Mouse (Mus musculus): ENCODE measurements around the gene Fam120a. TPM values are rescaled to one million over a fixed set of nuclear protein-coding genes. Genes with fewer than 3 reads are reported as not detected.

The Fam120a gene
- polyA plus RNA-seq, 1 experiment: 120 TPM

DNA sequence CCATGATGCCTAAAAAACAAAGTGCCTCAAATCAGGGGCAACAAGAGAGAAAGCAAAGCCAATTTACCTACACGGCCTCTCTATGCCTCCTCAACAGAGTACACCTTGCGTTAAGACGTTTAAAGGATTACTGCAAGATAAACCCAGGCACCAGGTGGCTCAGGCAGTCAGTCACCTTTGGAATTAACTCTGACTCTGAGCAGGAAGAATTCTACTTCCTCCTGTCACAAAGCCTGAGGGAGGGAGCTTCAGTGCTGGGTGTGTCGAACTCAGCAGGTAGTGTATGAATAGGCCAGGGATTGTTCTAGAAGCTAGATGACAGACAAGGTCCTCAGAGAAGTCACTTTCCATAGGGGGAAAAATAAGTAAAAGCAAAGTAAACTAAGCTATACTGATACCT is 9.2 kb downstream of the Fam120a start:
- 71% methylated on average over 4 of the region's 4 CpGs for WGBS
- TF ChIP-seq CTCF (IDR thresholded peaks at IDR 0.05; ENCODE audit: borderline replicate concordance, control insufficient read depth, extremely low read depth, insufficient read depth, low read length, poor library complexity) (no peak), POLR2A (IDR thresholded peaks at IDR 0.05; ENCODE audit: control insufficient read depth, extremely low read depth, insufficient read depth, low read length, poor library complexity) (no peak)
- no peaks in the 10 kb centered on the region for H3K36me3 ChIP-seq (ENCODE audit: control insufficient read depth, insufficient read depth, low read length)
- H3K27me3 ChIP-seq (ENCODE audit: control insufficient read depth, insufficient read depth, low read length): no peaks in the 10 kb centered on the region
- H3K4me3 ChIP-seq (ENCODE audit: control insufficient read depth, insufficient read depth, low read length): no peak overlapping the region
- peaks cover 10% of the 10 kb centered on the region for H3K4me1 ChIP-seq (replicated peaks; ENCODE audit: control insufficient read depth, insufficient read depth, low read length)
- no peak overlapping the region for H3K27ac ChIP-seq (ENCODE audit: control insufficient read depth, insufficient read depth, low read length)
- DNase-seq: no peak

DNA sequence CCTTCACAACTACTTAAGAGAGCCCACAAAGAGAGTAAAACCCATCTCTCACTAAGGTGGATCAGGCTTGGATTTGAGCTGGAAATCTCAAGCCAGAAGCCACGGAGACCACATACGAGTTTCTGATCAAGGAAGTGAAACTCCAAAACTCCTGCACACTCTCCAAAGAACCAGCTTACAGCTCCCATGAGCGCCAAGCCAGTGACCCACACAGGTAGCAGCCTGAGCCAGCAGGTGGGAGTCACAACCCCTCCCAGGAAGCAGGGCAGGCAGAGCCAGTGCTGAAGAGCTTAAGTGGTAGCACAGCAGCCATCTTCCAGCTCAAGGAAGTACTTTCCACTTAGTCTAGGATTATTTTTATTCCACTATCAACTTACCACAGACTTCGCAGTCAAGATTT is 13.0 kb downstream of the Fam120a start:
- Histone ChIP-seq H3K4me3 (ENCODE audit: control insufficient read depth, insufficient read depth, low read length) (no peak overlapping the region), H3K27me3 (ENCODE audit: control insufficient read depth, insufficient read depth, low read length) (no peaks in the 10 kb centered on the region), H3K4me1 (replicated peaks; ENCODE audit: control insufficient read depth, insufficient read depth, low read length) (peaks cover 6% of the 10 kb centered on the region; the same call in 1 of the 2 replicates), H3K36me3 (ENCODE audit: control insufficient read depth, insufficient read depth, low read length) (no peaks in the 10 kb centered on the region), H3K27ac (ENCODE audit: control insufficient read depth, insufficient read depth, low read length) (no peak overlapping the region)
- DNase-seq: no peak
- WGBS: 90% methylated on average over 4 of the region's 4 CpGs
- TF ChIP-seq CTCF (IDR thresholded peaks at IDR 0.05; ENCODE audit: borderline replicate concordance, control insufficient read depth, extremely low read depth, insufficient read depth, low read length, poor library complexity) (no peak), POLR2A (IDR thresholded peaks at IDR 0.05; ENCODE audit: control insufficient read depth, extremely low read depth, insufficient read depth, low read length, poor library complexity) (no peak)

DNA sequence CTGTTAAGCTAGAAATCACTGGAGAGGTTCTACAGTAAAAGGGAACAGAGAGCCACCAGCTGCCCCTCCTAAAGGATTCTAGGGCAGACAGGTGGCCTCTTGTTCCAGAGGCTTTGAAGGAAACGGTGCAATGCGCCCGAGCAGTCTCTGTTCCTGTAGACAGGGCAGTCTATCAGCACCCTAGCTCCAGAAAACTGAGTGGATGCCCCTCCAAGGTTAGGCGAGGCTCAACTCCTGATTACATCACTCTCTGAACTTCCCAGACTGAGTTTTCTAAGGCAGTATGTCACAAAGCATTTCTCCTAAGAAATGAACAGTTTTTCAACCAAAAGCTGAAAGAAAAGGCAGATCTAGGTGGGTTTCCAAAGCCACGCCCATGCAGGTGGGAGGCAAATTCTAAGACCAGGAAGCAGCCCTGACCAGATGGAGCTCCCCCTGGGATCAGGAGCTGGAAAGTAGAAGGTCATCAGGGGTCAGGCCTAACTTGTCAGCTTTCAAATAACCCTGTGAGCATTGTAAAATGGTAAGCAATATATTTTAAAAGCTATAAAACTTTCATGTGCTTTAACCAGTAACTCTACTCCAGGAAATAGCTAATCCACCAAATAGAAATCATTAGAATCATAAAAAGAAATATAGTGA is 17.1 kb downstream of the Fam120a start:
- Histone ChIP-seq H3K27me3 (ENCODE audit: control insufficient read depth, insufficient read depth, low read length) (no peaks in the 10 kb centered on the region), H3K27ac (ENCODE audit: control insufficient read depth, insufficient read depth, low read length) (no peak overlapping the region), H3K4me3 (ENCODE audit: control insufficient read depth, insufficient read depth, low read length) (no peak overlapping the region), H3K4me1 (replicated peaks; ENCODE audit: control insufficient read depth, insufficient read depth, low read length) (peaks cover 6% of the 10 kb centered on the region; the same call in 1 of the 2 replicates), H3K36me3 (ENCODE audit: control insufficient read depth, insufficient read depth, low read length) (peaks cover 31% of the 10 kb centered on the region)
- DNase-seq: no peak
- no peak for TF ChIP-seq CTCF (IDR thresholded peaks at IDR 0.05; ENCODE audit: borderline replicate concordance, control insufficient read depth, extremely low read depth, insufficient read depth, low read length, poor library complexity)
- no peak for TF ChIP-seq POLR2A (IDR thresholded peaks at IDR 0.05; ENCODE audit: control insufficient read depth, extremely low read depth, insufficient read depth, low read length, poor library complexity)
- 72% methylated on average over 5 of the region's 5 CpGs for WGBS

DNA sequence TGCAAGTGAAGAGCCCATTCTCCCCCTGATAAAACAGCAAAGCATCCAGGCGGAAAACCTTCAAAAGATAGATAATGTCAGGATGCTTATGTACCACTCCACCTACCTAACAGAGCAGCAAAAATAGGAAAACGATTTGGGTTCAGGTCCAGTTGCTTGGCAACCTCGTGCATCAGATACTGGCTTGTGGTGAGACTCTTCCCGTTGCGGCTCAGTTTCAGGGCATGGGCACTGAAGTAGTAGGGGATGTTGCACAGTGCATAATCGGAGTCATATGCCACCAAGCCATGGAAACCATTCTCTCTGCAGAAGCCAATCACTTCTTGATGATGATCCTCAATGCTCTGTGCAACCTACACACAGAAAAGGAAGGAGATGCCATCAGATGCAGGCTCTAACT is 18.9 kb downstream of the Fam120a start:
- H3K27ac ChIP-seq (ENCODE audit: control insufficient read depth, insufficient read depth, low read length): no peak overlapping the region
- no peak for TF ChIP-seq CTCF (IDR thresholded peaks at IDR 0.05; ENCODE audit: borderline replicate concordance, control insufficient read depth, extremely low read depth, insufficient read depth, low read length, poor library complexity)
- no peak for TF ChIP-seq POLR2A (IDR thresholded peaks at IDR 0.05; ENCODE audit: control insufficient read depth, extremely low read depth, insufficient read depth, low read length, poor library complexity)
- H3K36me3 ChIP-seq (ENCODE audit: control insufficient read depth, insufficient read depth, low read length): peaks cover 42% of the 10 kb centered on the region
- no peak overlapping the region for H3K4me3 ChIP-seq (ENCODE audit: control insufficient read depth, insufficient read depth, low read length)
- no peak for DNase-seq
- WGBS: 91% methylated on average over 6 of the region's 6 CpGs
- no peaks in the 10 kb centered on the region for H3K4me1 ChIP-seq (replicated peaks; ENCODE audit: control insufficient read depth, insufficient read depth, low read length)
- no peaks in the 10 kb centered on the region for H3K27me3 ChIP-seq (ENCODE audit: control insufficient read depth, insufficient read depth, low read length)

DNA sequence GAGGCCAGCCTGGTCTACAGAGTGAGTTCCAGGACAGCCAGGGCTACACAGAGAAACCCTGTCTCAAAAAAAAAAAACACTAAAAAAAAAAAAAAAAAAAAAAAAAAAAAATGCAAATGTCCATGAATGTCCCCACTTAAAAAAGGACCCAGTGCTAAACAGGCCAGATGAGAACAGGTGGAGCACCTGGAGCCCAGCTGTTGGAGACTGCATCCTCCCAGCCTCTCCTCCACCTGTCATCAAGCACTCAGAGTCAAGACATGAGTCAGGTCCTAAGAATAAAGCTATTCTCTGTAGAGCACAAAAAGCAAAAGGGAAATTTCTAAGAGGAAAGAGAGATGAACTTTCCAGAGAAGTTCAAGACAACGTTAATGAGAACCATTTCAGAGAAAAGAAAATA is 23.2 kb downstream of the Fam120a start:
- H3K4me1 ChIP-seq (replicated peaks; ENCODE audit: control insufficient read depth, insufficient read depth, low read length): no peaks in the 10 kb centered on the region
- H3K4me3 ChIP-seq (ENCODE audit: control insufficient read depth, insufficient read depth, low read length): no peak overlapping the region
- no peak for DNase-seq
- TF ChIP-seq POLR2A (IDR thresholded peaks at IDR 0.05; ENCODE audit: control insufficient read depth, extremely low read depth, insufficient read depth, low read length, poor library complexity) (no peak), CTCF (IDR thresholded peaks at IDR 0.05; ENCODE audit: borderline replicate concordance, control insufficient read depth, extremely low read depth, insufficient read depth, low read length, poor library complexity) (no peak)
- peaks cover 57% of the 10 kb centered on the region for H3K36me3 ChIP-seq (ENCODE audit: control insufficient read depth, insufficient read depth, low read length)
- H3K27ac ChIP-seq (ENCODE audit: control insufficient read depth, insufficient read depth, low read length): no peak overlapping the region
- H3K27me3 ChIP-seq (ENCODE audit: control insufficient read depth, insufficient read depth, low read length): no peaks in the 10 kb centered on the region
- 90% methylated on average over 1 of the region's 1 CpGs for WGBS

DNA sequence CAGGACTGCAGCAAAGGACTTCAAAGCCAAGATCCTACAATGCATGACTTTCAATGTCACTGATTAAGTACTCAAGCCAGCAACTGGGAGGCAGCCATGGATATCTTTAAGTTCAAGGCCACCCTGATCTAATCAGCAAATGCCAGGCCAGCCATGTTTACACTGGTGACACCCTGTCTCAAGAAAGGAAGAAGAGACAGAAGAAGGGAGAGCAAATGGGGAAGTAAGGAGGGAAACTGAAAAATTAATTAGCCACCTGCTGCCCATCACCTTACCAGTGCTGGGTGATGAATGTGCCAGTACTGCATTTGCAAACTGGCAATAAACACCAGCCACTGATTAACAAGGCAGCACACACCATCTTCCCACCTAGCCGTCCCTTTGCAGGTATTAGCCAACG is 25.3 kb downstream of the Fam120a start:
- no peak overlapping the region for H3K27ac ChIP-seq (ENCODE audit: control insufficient read depth, insufficient read depth, low read length)
- no peak for DNase-seq
- peaks cover 45% of the 10 kb centered on the region for H3K36me3 ChIP-seq (ENCODE audit: control insufficient read depth, insufficient read depth, low read length)
- no peaks in the 10 kb centered on the region for H3K4me1 ChIP-seq (replicated peaks; ENCODE audit: control insufficient read depth, insufficient read depth, low read length)
- TF ChIP-seq CTCF (IDR thresholded peaks at IDR 0.05; ENCODE audit: borderline replicate concordance, control insufficient read depth, extremely low read depth, insufficient read depth, low read length, poor library complexity) (no peak), POLR2A (IDR thresholded peaks at IDR 0.05; ENCODE audit: control insufficient read depth, extremely low read depth, insufficient read depth, low read length, poor library complexity) (no peak)
- no peak overlapping the region for H3K4me3 ChIP-seq (ENCODE audit: control insufficient read depth, insufficient read depth, low read length)
- 66% methylated on average over 2 of the region's 2 CpGs for WGBS
- no peaks in the 10 kb centered on the region for H3K27me3 ChIP-seq (ENCODE audit: control insufficient read depth, insufficient read depth, low read length)

DNA sequence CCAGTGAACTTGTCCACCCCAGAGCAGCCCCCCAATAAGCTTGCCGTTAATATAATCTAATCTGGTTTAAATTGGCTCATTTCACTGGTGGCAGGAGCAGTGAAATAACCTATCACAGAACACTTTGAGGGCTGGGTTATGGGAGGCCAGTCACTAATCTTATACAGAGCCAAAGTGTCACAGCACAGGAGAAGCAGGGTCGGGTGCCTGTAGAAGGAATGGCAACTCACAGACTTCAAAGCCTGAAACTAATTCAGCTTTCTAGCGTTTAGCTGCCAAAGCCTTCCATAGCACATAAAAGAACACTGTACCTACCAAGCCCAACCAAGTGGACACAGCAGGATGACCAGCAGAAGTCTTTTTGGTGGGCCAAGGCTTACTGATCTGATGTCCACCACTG is 26.0 kb downstream of the Fam120a start:
- Histone ChIP-seq H3K36me3 (ENCODE audit: control insufficient read depth, insufficient read depth, low read length) (peaks cover 43% of the 10 kb centered on the region), H3K4me3 (ENCODE audit: control insufficient read depth, insufficient read depth, low read length) (no peak overlapping the region), H3K27me3 (ENCODE audit: control insufficient read depth, insufficient read depth, low read length) (no peaks in the 10 kb centered on the region), H3K4me1 (replicated peaks; ENCODE audit: control insufficient read depth, insufficient read depth, low read length) (no peaks in the 10 kb centered on the region), H3K27ac (ENCODE audit: control insufficient read depth, insufficient read depth, low read length) (no peak overlapping the region)
- DNase-seq: no peak
- WGBS: 93% methylated on average over 3 of the region's 3 CpGs
- no peak for TF ChIP-seq POLR2A (IDR thresholded peaks at IDR 0.05; ENCODE audit: control insufficient read depth, extremely low read depth, insufficient read depth, low read length, poor library complexity)
- no peak for TF ChIP-seq CTCF (IDR thresholded peaks at IDR 0.05; ENCODE audit: borderline replicate concordance, control insufficient read depth, extremely low read depth, insufficient read depth, low read length, poor library complexity)
